Mouse (Mus musculus): ENCODE measurements around the gene Tmc8. TPM values are rescaled to one million over a fixed set of nuclear protein-coding genes. Genes with fewer than 3 reads are reported as not detected.

The Tmc8 gene
- polyA plus RNA-seq, 1 experiment from 2014 or later: 1.6 TPM

- Histone ChIP-seq H3K4me3 (ENCODE audit: control insufficient read depth in 1 of 2, insufficient read depth in 1 of 2, low read depth in 1 of 2, low read length in 2 of 2) (no peak overlapping the region), H3K36me3 (ENCODE audit: control insufficient read depth, insufficient read depth, low read length) (peaks cover 88% of the 10 kb centered on the region), H3K27me3 (ENCODE audit: control insufficient read depth, insufficient read depth, low read length) (no peaks in the 10 kb centered on the region), H3K9ac (ENCODE audit: low read length) (peak overlapping the region; percentile 53), H3K27ac (replicated peaks in 1 of 2; ENCODE audit: control insufficient read depth in 1 of 2, insufficient read depth in 1 of 2, low read depth in 2 of 2, low read length in 2 of 2) (peak overlapping the region in 1 of 2 experiments; percentile 77; a peak in 2 of 4 replicates), H3K4me2 (ENCODE audit: low read length) (no peak overlapping the region), H3K4me1 (ENCODE audit: control insufficient read depth in 2 of 2, insufficient read depth in 2 of 2, low read length in 2 of 2) (peaks cover 30 to 49% of the 10 kb centered on the region in 2 experiments), H3K9me3 (ENCODE audit: control insufficient read depth, low read length) (no peaks in the 10 kb centered on the region)
- WGBS: 93% methylated on average over 7 of the region's 7 CpGs
- ATAC-seq (ENCODE audit: insufficient number of reproducible peaks, insufficient read depth, low FRiP score, low read depth): no peak
Measured at GRCm38 (mm10) chr11:117820173-117820572, 38.3 kb downstream of the Tmc8 start.

DNA sequence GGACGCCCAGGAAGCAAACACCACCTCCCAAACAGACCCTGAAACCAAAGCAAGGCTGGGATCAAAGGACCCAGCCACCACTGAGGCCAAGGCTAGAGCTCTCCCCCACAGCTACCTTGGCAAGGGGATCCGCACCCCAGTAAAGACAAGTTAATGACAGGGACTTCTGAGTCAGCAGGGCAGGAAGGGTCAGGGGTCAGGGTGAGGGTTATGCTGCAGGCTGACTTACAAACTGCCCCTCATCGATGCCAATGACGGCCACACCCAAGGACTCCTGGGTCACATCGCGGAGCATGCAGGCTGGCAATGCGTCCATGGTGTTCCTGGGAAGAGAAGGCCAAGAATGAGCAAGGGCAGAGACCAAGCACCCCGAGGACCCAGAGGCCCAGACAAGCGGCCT is 40.0 kb downstream of the Tmc8 start:
- Histone ChIP-seq H3K9me3 (ENCODE audit: control insufficient read depth, low read length) (no peaks in the 10 kb centered on the region), H3K4me2 (ENCODE audit: low read length) (no peak overlapping the region), H3K36me3 (ENCODE audit: control insufficient read depth, insufficient read depth, low read length) (peaks cover 72% of the 10 kb centered on the region), H3K4me1 (ENCODE audit: control insufficient read depth in 2 of 2, insufficient read depth in 2 of 2, low read length in 2 of 2) (peaks cover 38 to 63% of the 10 kb centered on the region in 2 experiments), H3K9ac (ENCODE audit: low read length) (0 out of 2 replicates have a peak overlapping the region, but pooled peaks have one; percentile 54), H3K27ac (replicated peaks in 1 of 2; ENCODE audit: control insufficient read depth in 1 of 2, insufficient read depth in 1 of 2, low read depth in 2 of 2, low read length in 2 of 2) (no peak overlapping the region), H3K4me3 (ENCODE audit: control insufficient read depth in 1 of 2, insufficient read depth in 1 of 2, low read depth in 1 of 2, low read length in 2 of 2) (no peak overlapping the region), H3K27me3 (ENCODE audit: control insufficient read depth, insufficient read depth, low read length) (no peaks in the 10 kb centered on the region)
- 91% methylated on average over 9 of the region's 9 CpGs for WGBS
- ATAC-seq (ENCODE audit: insufficient number of reproducible peaks, insufficient read depth, low FRiP score, low read depth): no peak

DNA sequence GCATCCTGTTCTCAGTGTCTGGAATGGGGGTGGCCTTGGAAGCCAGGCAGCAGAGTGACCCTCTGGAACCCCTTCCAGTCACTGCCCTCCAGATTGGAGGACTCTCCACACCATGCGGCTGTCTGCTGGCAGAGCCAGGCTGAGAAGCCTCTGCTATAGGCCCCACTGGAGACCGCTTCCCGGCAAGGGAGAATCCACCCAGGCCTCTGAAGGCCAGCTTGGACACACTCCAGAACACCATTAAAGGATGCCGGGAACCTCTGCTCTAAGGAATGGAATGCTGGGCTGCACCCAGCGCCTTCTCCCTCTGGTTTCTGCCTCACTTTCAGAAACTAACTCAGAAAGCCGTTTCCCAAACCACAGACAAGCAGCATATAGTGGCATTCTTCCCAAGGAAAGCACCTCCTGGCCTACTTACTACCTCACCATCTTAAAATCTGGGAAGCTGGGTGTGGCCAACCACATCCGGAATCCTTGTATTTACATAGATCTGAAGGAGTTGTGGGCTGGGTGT is 40.9 kb downstream of the Tmc8 start:
- H3K4me3 ChIP-seq (ENCODE audit: control insufficient read depth in 1 of 2, insufficient read depth in 1 of 2, low read depth in 1 of 2, low read length in 2 of 2): no peak overlapping the region
- peaks cover 62% of the 10 kb centered on the region for H3K36me3 ChIP-seq (ENCODE audit: control insufficient read depth, insufficient read depth, low read length)
- WGBS: 40% methylated on average over 7 of the region's 7 CpGs
- peak overlapping the region; percentile 65 to 73 for H3K27ac ChIP-seq (replicated peaks in 1 of 2; ENCODE audit: control insufficient read depth in 1 of 2, insufficient read depth in 1 of 2, low read depth in 2 of 2, low read length in 2 of 2)
- peaks cover 47 to 72% of the 10 kb centered on the region in 2 experiments for H3K4me1 ChIP-seq (ENCODE audit: control insufficient read depth in 2 of 2, insufficient read depth in 2 of 2, low read length in 2 of 2)
- no peaks in the 10 kb centered on the region for H3K9me3 ChIP-seq (ENCODE audit: control insufficient read depth, low read length)
- no peaks in the 10 kb centered on the region for H3K27me3 ChIP-seq (ENCODE audit: control insufficient read depth, insufficient read depth, low read length)
- H3K9ac ChIP-seq (ENCODE audit: low read length): peak overlapping the region; percentile 54
- ATAC-seq (ENCODE audit: insufficient number of reproducible peaks, insufficient read depth, low FRiP score, low read depth): no peak
- H3K4me2 ChIP-seq (ENCODE audit: low read length): peak overlapping the region; percentile 92

DNA sequence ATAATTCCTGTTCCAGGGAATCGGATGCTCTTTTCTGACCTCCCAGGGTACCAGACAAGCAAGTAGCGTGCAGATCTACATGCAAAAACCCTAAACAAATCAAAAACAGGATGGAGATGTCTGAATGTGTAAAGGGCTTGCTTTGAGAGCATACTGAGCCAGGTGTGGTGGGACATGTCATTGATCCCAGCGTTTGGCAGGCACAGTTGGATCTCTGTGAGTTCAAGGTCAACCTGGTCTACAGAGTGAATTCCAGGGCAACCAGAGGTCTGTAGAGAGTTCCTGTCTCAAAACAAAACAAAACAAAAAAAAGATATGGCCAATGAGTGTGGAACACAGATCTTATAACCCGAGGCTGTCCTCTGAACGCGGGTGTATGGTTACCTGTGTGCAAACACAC is 41.5 kb downstream of the Tmc8 start:
- Histone ChIP-seq H3K36me3 (ENCODE audit: control insufficient read depth, insufficient read depth, low read length) (peaks cover 56% of the 10 kb centered on the region), H3K4me1 (ENCODE audit: control insufficient read depth in 2 of 2, insufficient read depth in 2 of 2, low read length in 2 of 2) (peaks cover 53 to 79% of the 10 kb centered on the region in 2 experiments), H3K9me3 (ENCODE audit: control insufficient read depth, low read length) (no peaks in the 10 kb centered on the region), H3K4me2 (ENCODE audit: low read length) (peak overlapping the region; percentile 92), H3K4me3 (ENCODE audit: control insufficient read depth in 1 of 2, insufficient read depth in 1 of 2, low read depth in 1 of 2, low read length in 2 of 2) (no peak overlapping the region), H3K9ac (ENCODE audit: low read length) (peak overlapping the region; percentile 54), H3K27me3 (ENCODE audit: control insufficient read depth, insufficient read depth, low read length) (no peaks in the 10 kb centered on the region), H3K27ac (replicated peaks in 1 of 2; ENCODE audit: control insufficient read depth in 1 of 2, insufficient read depth in 1 of 2, low read depth in 2 of 2, low read length in 2 of 2) (peak overlapping the region; percentile 65 to 97)
- WGBS: 89% methylated on average over 6 of the region's 6 CpGs
- ATAC-seq (ENCODE audit: insufficient number of reproducible peaks, insufficient read depth, low FRiP score, low read depth): no peak

GRCm38 (mm10) chr11:117824060-117824969 is 42.4 kb downstream of the Tmc8 start:
- Histone ChIP-seq H3K9me3 (ENCODE audit: control insufficient read depth, low read length) (no peaks in the 10 kb centered on the region), H3K9ac (ENCODE audit: low read length) (peak overlapping the region; percentile 86), H3K27me3 (ENCODE audit: control insufficient read depth, insufficient read depth, low read length) (no peaks in the 10 kb centered on the region), H3K4me1 (ENCODE audit: control insufficient read depth in 2 of 2, insufficient read depth in 2 of 2, low read length in 2 of 2) (peaks cover 55 to 83% of the 10 kb centered on the region in 2 experiments), H3K4me3 (ENCODE audit: control insufficient read depth in 1 of 2, insufficient read depth in 1 of 2, low read depth in 1 of 2, low read length in 2 of 2) (peak overlapping the region; percentile 56 to 71), H3K36me3 (ENCODE audit: control insufficient read depth, insufficient read depth, low read length) (peaks cover 47% of the 10 kb centered on the region), H3K27ac (replicated peaks in 1 of 2; ENCODE audit: control insufficient read depth in 1 of 2, insufficient read depth in 1 of 2, low read depth in 2 of 2, low read length in 2 of 2) (peak overlapping the region; percentile 36 to 97), H3K4me2 (ENCODE audit: low read length) (peak overlapping the region; percentile 92)
- WGBS: 9% methylated on average over 23 of the region's 23 CpGs
- peak; percentile 48; the same call in 1 of the 2 replicates for ATAC-seq (ENCODE audit: insufficient number of reproducible peaks, insufficient read depth, low FRiP score, low read depth)

- no peak for ATAC-seq (ENCODE audit: insufficient number of reproducible peaks, insufficient read depth, low FRiP score, low read depth)
Measured at GRCm38 (mm10) chr11:117825333-117826101, 43.6 kb downstream of the Tmc8 start, which contains the start of the genes Afmid and Tk1. Gene Afmid (plus strand): TSS chr11:117825924. Gene Tk1 (minus strand): TSS chr11:117826092.

GRCm38 (mm10) chr11:117826164-117826563 is 44.3 kb downstream of the Tmc8 start:
- Histone ChIP-seq H3K27ac (replicated peaks in 1 of 2; ENCODE audit: control insufficient read depth in 1 of 2, insufficient read depth in 1 of 2, low read depth in 2 of 2, low read length in 2 of 2) (peak overlapping the region; percentile 83 to 97), H3K4me1 (ENCODE audit: control insufficient read depth in 2 of 2, insufficient read depth in 2 of 2, low read length in 2 of 2) (peaks cover 63 to 90% of the 10 kb centered on the region in 2 experiments), H3K9ac (ENCODE audit: low read length) (peak overlapping the region; percentile 86), H3K4me2 (ENCODE audit: low read length) (peak overlapping the region; percentile 92), H3K27me3 (ENCODE audit: control insufficient read depth, insufficient read depth, low read length) (no peaks in the 10 kb centered on the region), H3K9me3 (ENCODE audit: control insufficient read depth, low read length) (no peaks in the 10 kb centered on the region), H3K4me3 (ENCODE audit: control insufficient read depth in 1 of 2, insufficient read depth in 1 of 2, low read depth in 1 of 2, low read length in 2 of 2) (peak overlapping the region; percentile 56 to 71), H3K36me3 (ENCODE audit: control insufficient read depth, insufficient read depth, low read length) (peaks cover 29% of the 10 kb centered on the region)
- 10% methylated on average over 5 of the region's 5 CpGs for WGBS
- ATAC-seq (ENCODE audit: insufficient number of reproducible peaks, insufficient read depth, low FRiP score, low read depth): no peak

More at GRCm38 (mm10) chr11:117825333-117826101, 43.6 kb downstream of the Tmc8 start, which contains the start of the genes Afmid and Tk1:
- Histone ChIP-seq H3K9ac (ENCODE audit: low read length) (peak within 1 kb of the TSS; percentile 86), H3K4me1 (ENCODE audit: control insufficient read depth in 2 of 2, insufficient read depth in 2 of 2, low read length in 2 of 2) (peaks cover 59 to 84% of the 10 kb centered on the region in 2 experiments), H3K4me3 (ENCODE audit: control insufficient read depth in 1 of 2, insufficient read depth in 1 of 2, low read depth in 1 of 2, low read length in 2 of 2) (peak within 1 kb of the TSS; percentile 56 to 71), H3K27me3 (ENCODE audit: control insufficient read depth, insufficient read depth, low read length) (no peaks in the 10 kb centered on the region), H3K36me3 (ENCODE audit: control insufficient read depth, insufficient read depth, low read length) (peaks cover 35% of the 10 kb centered on the region), H3K4me2 (ENCODE audit: low read length) (peak within 1 kb of the TSS; percentile 92), H3K9me3 (ENCODE audit: control insufficient read depth, low read length) (no peaks in the 10 kb centered on the region), H3K27ac (replicated peaks in 1 of 2; ENCODE audit: control insufficient read depth in 1 of 2, insufficient read depth in 1 of 2, low read depth in 2 of 2, low read length in 2 of 2) (peak within 1 kb of the TSS; percentile 83 to 97)
- WGBS: under 1% methylated on average over 34 of the region's 34 CpGs
